Mouse (Mus musculus) spleen, postnatal 4 days (tissue): ENCODE data around the gene Bhlhe40.

Source experiments
- DNase-seq, 2 experiments: peaks; one replicate each; pipeline ENCODE4 v3.0.0; 2022; ENCODE audit warnings: low spot score in 2 of 2

Bhlhe40 gene

DNA sequence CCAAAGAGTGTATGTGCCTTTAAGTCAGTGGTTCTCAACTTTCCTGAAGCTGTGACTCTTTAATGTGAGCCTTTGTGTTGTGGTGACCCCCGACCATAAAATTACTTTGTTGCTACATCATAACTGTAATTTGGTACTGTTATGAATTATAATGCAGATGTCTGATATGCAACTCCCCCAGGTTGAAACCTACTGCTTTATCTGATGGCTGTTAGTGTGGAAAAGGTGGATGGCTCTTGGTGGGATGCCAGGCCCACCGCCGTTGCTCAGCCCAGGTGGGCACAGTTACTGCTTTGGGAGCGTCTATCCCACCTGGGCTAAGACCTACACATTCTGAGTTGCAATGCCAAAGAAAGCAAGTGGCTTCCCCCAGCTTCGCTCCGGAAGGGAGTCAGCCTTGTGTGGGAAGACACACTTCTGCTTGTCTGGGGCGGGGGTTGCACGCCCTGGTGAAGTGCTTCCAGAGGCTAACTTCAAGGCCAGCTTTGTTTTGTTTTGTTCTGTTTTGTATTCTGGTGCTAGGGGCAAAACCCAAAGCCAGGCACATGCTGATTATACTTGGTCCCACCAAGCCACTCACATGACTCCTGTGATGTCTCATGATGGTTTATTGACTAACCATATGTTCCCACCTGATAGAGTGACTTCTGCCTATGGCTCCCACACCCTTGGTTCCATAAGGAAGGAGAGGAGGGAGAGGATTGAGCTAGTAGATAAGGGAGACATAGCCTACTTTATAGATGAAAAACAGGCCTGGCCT lies 34.7 kb downstream of the Bhlhe40 start:
- no peak for DNase-seq

DNA sequence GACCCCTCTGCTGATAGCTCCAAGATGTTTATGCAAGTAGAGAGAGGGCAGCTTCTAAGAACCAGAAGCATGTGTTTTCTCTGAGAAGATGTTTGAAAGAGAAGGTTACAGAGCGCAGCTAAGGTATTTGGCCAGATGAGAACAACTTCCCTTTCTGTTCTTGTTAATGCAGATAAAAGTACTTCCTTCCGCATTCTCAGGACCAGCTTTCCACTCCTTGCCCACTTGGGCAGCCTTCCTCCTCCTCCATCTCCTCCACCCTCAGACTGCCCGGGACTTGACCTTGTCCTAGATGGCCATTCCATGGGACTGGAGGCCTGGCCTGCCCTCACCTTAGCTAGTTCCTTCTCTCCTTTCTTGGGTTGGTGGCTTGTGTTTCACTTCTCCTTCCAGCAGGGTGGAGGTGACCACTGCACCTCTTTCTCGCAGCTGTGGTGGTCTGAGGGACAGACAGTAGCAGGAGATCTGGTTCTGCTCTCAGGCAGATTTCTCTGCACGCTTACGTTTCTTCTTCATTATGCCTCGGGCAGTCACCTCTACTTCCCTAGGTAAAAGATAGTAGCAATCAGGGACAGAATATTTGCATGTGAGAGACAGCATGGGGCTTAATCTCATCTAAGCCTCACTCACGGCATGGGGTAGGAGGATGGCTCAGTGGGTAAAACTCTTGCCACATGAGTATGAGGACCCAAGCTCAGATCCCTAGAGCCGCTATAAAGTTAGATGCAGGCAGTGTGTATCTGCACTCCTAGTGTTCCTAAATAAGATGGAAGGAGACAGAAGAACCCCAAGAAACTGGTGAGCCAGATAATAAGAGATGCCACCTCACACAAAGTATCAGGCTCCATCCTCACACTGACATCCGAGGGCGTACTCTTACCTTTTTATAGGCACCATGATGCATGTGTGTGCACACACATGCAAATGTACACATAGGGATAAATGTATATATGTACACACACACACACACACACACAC lies 35.7 kb downstream of the Bhlhe40 start:
- peak; percentile 37 to 67 for DNase-seq

GRCm38 (mm10) chr6:108696822-108697202 lies 36.4 kb downstream of the Bhlhe40 start:
- no peak for DNase-seq

DNA sequence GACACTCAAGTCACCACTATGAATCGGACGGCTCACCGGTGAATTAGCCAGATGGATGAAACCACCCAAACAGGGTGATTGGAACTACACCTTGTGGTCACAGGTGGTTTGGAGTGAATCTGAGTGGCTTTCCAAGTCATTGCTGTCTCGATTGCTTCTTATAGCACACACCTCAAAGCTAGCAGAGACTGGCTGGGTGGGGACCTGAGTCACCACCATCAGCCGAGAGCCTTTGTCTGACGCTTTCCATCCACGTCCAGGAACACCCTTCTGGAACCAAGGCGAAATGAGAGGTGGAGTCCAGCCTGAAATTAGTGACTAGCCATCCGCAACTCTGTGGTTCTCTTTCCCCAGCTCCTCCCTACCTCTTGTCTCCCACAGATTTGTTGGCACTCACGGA lies 36.9 kb downstream of the Bhlhe40 start:
- DNase-seq, result no peak

GRCm38 (mm10) chr6:108698343-108698870 lies 38.0 kb downstream of the Bhlhe40 start:
- DNase-seq, result no peak

GRCm38 (mm10) chr6:108699679-108700078 lies 39.2 kb downstream of the Bhlhe40 start:
- no peak for DNase-seq

- no peak for DNase-seq
Measured at GRCm38 (mm10) chr6:108700638-108701343, 40.4 kb downstream of the Bhlhe40 start.

- no peak for DNase-seq
Measured at GRCm38 (mm10) chr6:108702648-108703047, 42.2 kb downstream of the Bhlhe40 start.

- no peak for DNase-seq
Measured at GRCm38 (mm10) chr6:108703085-108703484, 42.7 kb downstream of the Bhlhe40 start.

DNA sequence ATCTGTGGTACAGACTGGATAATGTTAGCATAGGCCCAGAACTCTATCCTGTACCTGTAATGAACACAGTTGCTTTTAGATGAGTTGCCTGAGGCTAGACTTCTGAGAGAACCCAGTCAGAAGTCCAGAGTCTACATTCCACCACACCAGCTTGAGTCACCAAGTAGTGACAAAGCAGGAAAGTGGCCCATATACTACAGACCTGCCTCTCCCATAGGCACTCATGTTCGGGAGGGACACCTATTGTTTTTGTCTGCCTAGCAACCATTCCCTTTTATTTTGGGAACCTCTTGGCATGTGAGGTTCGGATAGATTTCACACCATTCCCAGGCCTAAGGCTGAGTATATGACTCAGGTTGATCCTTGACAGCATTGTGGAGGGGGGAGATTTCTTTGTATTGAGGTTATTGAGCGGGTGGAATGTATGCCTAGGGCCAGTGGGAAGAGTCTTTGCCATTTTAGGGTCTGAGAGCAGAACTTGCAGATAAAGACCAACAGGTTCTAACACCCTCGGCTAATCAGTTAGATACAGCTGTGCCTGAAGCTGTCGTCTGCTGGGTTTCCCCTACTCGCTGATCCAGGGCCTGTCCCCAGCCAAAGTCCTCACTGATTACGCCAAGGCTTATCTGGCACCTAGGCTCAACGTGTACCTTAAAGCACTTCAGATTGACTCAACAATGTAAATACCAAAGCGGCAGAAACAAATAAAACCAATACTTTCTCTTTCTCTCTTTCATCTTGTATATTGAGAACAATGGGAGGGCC lies 44.1 kb downstream of the Bhlhe40 start:
- DNase-seq, result no peak

GRCm38 (mm10) chr6:108705957-108706356 lies 45.5 kb downstream of the Bhlhe40 start:
- DNase-seq, result no peak

GRCm38 (mm10) chr6:108706994-108707645 lies 46.7 kb downstream of the Bhlhe40 start:
- no peak for DNase-seq

DNA sequence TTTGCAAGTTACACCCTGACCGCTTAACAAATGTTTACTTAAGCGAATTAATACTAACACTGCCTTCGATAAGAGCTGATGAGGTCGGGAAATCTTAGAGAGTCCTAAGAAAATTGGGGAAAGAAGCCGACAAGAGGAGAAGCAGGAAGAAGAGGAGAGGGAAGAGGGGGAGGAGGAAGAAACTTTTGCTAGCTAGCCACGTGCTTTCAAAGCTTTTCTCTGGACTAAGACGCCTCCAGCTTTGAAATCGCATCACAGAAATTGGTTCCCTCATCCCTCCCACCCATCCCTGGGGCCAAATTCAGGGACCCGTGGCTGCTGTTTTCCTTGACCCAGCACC lies 48.7 kb downstream of the Bhlhe40 start:
- no peak for DNase-seq

- peak; percentile 34 to 73 for DNase-seq
Measured at GRCm38 (mm10) chr6:108709471-108710231, 49.2 kb downstream of the Bhlhe40 start.

DNA sequence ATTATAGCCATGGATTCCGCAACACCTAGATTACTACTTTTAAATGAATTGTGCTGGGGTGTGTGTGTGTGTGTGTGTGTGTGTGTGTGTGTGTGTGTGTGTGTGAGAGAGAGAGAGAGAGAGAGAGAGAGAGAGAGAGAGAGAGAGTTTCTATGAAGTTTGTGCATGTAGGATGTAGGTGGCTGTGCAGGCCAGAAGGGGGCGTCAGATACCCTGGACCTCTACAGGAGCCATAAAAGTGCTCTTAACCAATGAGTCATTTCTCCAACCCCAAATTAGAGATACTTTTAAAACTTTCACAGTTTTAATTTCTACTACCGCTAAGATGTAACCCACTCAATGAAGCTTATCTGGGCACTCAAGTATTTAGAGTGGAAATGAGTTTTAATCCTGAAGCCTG lies 50.2 kb downstream of the Bhlhe40 start:
- DNase-seq, result no peak

GRCm38 (mm10) chr6:108711192-108711964 lies 50.9 kb downstream of the Bhlhe40 start:
- DNase-seq, result no peak

- DNase-seq, result no peak
Measured at GRCm38 (mm10) chr6:108712148-108712547, 51.7 kb downstream of the Bhlhe40 start.

- DNase-seq, result no peak
Measured at GRCm38 (mm10) chr6:108713175-108713974, 52.9 kb downstream of the Bhlhe40 start.
